Mouse (Mus musculus): ENCODE results near the gene Ddx54. TPM values are rescaled to one million over a fixed set of nuclear protein-coding genes. Genes with fewer than 3 reads are reported as not detected.

The Ddx54 gene
- total and polyA plus RNA-seq, 2 experiments from 2014 or later: 32.6 to 36.2 TPM

DNA sequence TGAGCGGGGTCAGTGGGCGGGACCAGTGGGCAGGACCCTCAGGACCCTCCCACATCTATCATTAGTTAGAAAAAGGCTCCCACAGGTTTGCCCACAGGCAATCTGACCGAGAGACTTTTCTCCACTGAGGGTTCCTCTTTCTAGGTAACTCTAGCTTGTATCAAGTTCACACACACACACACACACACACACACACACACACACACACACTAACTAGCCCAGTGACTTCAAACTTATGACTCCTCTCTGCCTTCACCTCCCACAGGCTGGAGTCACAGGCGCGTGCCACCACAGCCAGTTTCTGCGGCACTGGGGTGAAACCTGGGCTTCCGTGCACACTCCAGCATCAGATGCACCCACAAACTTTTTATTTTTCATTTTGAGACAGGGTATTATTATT, 56.2 kb downstream of the Ddx54 start:
- no peaks in the 10 kb centered on the region for H3K9me3 ChIP-seq (ENCODE audit: low read length)
- no peak overlapping the region for H3K9ac ChIP-seq (replicated peaks; ENCODE audit: low read length, poor library complexity, severe bottlenecking)
- 70% methylated on average over 7 of the region's 7 CpGs for WGBS
- DNase-seq (ENCODE audit: low spot score): no peak
- H3K4me3 ChIP-seq (ENCODE audit: low read depth, low read length): no peak overlapping the region
- no peak overlapping the region for H3K4me2 ChIP-seq (ENCODE audit: low read depth, low read length, poor library complexity, severe bottlenecking)
- no peaks in the 10 kb centered on the region for H3K4me1 ChIP-seq (ENCODE audit: insufficient read depth, low read length)
- no peaks in the 10 kb centered on the region; the same call in 1 of the 2 replicates for H3K27me3 ChIP-seq (ENCODE audit: insufficient read depth, low read length)
- H3K36me3 ChIP-seq (ENCODE audit: insufficient read depth, low read length): no peaks in the 10 kb centered on the region
- ATAC-seq (ENCODE audit: low FRiP score): no peak
- no peak overlapping the region for H3K27ac ChIP-seq (ENCODE audit: low read depth, low read length)
- TF ChIP-seq CTCF (IDR thresholded peaks at IDR 0.05): no peak

DNA sequence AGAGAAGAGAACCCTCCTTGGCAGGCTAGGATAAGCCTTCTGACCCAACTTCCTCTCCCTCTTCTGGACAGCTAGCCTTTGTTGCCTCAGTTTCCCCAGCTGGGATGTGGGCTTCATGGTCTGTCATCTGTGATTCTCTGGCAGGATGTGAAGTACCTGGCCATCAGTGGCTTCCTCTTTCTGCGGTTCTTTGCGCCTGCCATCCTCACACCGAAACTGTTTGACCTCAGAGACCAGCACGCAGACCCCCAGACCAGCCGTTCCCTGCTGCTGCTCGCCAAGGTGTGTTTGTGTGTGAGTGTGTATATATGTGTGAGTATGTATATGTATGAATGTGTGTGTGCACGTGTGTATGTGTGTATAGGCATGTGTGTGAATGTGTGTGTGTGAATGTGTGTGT, 57.6 kb downstream of the Ddx54 start:
- H3K27me3 ChIP-seq (ENCODE audit: insufficient read depth, low read length): no peaks in the 10 kb centered on the region; the same call in 1 of the 2 replicates
- WGBS: 85% methylated on average over 7 of the region's 7 CpGs

DNA sequence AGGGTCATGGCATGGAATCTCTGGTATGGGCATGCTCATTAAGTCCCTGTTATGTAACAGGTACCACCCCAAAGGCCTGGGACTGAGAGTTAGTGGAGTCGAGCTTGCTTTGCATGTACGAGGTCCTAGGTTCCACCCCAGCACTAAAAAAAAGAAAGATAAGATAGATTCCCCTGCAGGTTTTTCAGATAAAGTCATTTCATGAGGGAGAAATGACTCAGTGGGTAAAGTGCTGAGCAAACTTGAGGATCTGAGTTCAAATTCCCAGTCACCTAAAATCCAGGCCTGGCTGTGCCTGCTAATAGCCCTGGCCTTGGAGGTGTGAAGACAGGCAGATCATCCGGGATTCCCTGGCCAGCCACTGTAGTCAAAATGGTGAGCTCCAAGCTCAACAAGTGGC, 59.3 kb downstream of the Ddx54 start:
- no peak for TF ChIP-seq CTCF (IDR thresholded peaks at IDR 0.05)
- DNase-seq (ENCODE audit: low spot score) (no peak), ATAC-seq (ENCODE audit: low FRiP score) (no peak)
- no peak overlapping the region for H3K4me2 ChIP-seq (ENCODE audit: low read depth, low read length, poor library complexity, severe bottlenecking)
- no peak overlapping the region for H3K9ac ChIP-seq (replicated peaks; ENCODE audit: low read length, poor library complexity, severe bottlenecking)
- no peak overlapping the region for H3K4me3 ChIP-seq (ENCODE audit: low read depth, low read length)
- 87% methylated on average over 3 of the region's 3 CpGs for WGBS
- H3K36me3 ChIP-seq (ENCODE audit: insufficient read depth, low read length): no peaks in the 10 kb centered on the region
- H3K27me3 ChIP-seq (ENCODE audit: insufficient read depth, low read length): no peaks in the 10 kb centered on the region
- no peak overlapping the region for H3K27ac ChIP-seq (ENCODE audit: low read depth, low read length)
- H3K4me1 ChIP-seq (ENCODE audit: insufficient read depth, low read length): no peaks in the 10 kb centered on the region
- H3K9me3 ChIP-seq (ENCODE audit: low read length): no peaks in the 10 kb centered on the region

More for the DNA sequence above, 57.6 kb downstream of the Ddx54 start:
- H3K27ac ChIP-seq (ENCODE audit: low read depth, low read length): no peak overlapping the region
- H3K4me2 ChIP-seq (ENCODE audit: low read depth, low read length, poor library complexity, severe bottlenecking): no peak overlapping the region
- no peaks in the 10 kb centered on the region for H3K4me1 ChIP-seq (ENCODE audit: insufficient read depth, low read length)
- no peak for DNase-seq (ENCODE audit: low spot score)
- no peak for ATAC-seq (ENCODE audit: low FRiP score)
- no peak for TF ChIP-seq CTCF (IDR thresholded peaks at IDR 0.05)
- no peak overlapping the region for H3K4me3 ChIP-seq (ENCODE audit: low read depth, low read length)
- H3K36me3 ChIP-seq (ENCODE audit: insufficient read depth, low read length): no peaks in the 10 kb centered on the region
- H3K9ac ChIP-seq (replicated peaks; ENCODE audit: low read length, poor library complexity, severe bottlenecking): no peak overlapping the region
- H3K9me3 ChIP-seq (ENCODE audit: low read length): no peaks in the 10 kb centered on the region

DNA sequence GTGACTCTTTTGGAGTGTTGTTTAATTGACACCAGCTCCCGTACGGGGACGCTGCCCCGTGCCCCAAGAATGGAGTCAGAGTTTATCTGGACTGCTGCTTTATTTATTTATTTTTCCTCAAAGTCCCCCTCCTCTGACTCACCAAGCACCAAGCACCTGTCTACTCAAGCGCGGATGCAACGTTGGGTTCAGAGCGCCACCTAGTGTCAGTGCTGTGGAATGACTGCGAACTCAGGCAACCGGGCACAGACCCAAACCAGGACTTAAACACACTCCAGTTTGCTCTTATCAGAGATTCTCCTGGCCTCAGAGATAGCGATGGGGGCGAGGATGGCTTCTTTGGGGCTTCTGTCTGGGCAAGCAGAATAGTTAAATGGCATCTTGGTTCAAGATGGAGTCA, 61.1 kb downstream of the Ddx54 start:
- DNase-seq (ENCODE audit: low spot score) (peak; percentile 70), ATAC-seq (ENCODE audit: low FRiP score) (no peak)
- no peak overlapping the region for H3K4me2 ChIP-seq (ENCODE audit: low read depth, low read length, poor library complexity, severe bottlenecking)
- 9% methylated on average over 12 of the region's 12 CpGs for WGBS
- no peak overlapping the region for H3K4me3 ChIP-seq (ENCODE audit: low read depth, low read length)
- peak; percentile 97 for TF ChIP-seq CTCF (IDR thresholded peaks at IDR 0.05)
- H3K36me3 ChIP-seq (ENCODE audit: insufficient read depth, low read length): no peaks in the 10 kb centered on the region
- no peaks in the 10 kb centered on the region for H3K9me3 ChIP-seq (ENCODE audit: low read length)
- H3K9ac ChIP-seq (replicated peaks; ENCODE audit: low read length, poor library complexity, severe bottlenecking): no peak overlapping the region
- no peaks in the 10 kb centered on the region for H3K4me1 ChIP-seq (ENCODE audit: insufficient read depth, low read length)
- no peaks in the 10 kb centered on the region for H3K27me3 ChIP-seq (ENCODE audit: insufficient read depth, low read length)
- H3K27ac ChIP-seq (ENCODE audit: low read depth, low read length): no peak overlapping the region

DNA sequence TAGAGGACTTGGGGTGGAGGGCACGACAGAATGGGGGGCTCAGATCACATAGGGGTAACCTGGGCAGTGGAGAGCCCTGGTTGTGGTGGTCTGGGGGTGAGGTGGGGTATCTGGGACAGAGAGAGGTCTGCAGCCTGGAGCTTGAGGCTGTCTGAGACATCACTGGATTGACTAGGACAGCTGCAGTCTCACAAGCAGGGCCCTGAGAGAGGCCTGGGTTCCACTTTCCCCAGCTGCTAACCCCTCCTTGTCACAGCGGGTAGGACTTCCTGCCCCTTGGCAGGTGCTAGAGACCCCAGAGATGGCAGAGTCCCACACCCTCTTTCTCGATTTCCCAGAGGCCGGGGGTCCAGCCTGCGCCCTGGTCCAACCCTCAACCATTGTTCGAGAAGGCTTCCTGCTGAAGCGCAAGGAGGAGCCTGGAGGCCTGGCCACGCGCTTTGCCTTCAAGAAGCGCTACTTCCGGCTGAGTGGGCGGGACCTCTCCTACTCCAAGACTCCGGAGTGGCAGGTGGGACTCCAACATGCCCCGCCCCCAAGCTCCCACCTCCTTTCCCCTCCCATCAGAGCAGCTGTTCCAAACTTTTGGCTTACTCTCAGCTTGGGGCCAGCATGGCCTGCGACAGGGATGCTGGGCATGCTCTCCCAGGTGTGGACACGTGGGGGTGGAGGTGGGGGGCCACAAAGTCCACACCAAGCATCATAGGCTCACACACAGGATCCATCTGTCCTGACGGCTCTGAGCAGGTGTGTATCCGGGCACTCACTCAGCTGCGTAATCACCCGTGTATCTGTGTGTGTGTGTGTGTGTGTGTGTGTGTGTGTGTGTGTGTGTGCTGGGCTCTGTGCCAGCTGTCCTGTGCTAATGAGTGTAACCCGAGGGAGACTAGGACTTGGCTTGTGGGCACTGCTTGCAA, 61.9 kb downstream of the Ddx54 start:
- H3K27ac ChIP-seq (ENCODE audit: low read depth, low read length): no peak overlapping the region
- no peak overlapping the region for H3K4me3 ChIP-seq (ENCODE audit: low read depth, low read length)
- H3K9ac ChIP-seq (replicated peaks; ENCODE audit: low read length, poor library complexity, severe bottlenecking): no peak overlapping the region; the same call in 1 of the 2 replicates
- no peak for TF ChIP-seq CTCF (IDR thresholded peaks at IDR 0.05)
- peak; percentile 65 for DNase-seq (ENCODE audit: low spot score)
- no peak for ATAC-seq (ENCODE audit: low FRiP score)
- H3K36me3 ChIP-seq (ENCODE audit: insufficient read depth, low read length): no peaks in the 10 kb centered on the region; the same call in 1 of the 2 replicates
- no peaks in the 10 kb centered on the region for H3K9me3 ChIP-seq (ENCODE audit: low read length)
- H3K4me1 ChIP-seq (ENCODE audit: insufficient read depth, low read length): 0 out of 2 replicates have a peak, but pooled peaks cover 2% of the 10 kb centered on the region
- no peak overlapping the region for H3K4me2 ChIP-seq (ENCODE audit: low read depth, low read length, poor library complexity, severe bottlenecking)
- no peaks in the 10 kb centered on the region for H3K27me3 ChIP-seq (ENCODE audit: insufficient read depth, low read length)
- WGBS: 28% methylated on average over 21 of the region's 21 CpGs

DNA sequence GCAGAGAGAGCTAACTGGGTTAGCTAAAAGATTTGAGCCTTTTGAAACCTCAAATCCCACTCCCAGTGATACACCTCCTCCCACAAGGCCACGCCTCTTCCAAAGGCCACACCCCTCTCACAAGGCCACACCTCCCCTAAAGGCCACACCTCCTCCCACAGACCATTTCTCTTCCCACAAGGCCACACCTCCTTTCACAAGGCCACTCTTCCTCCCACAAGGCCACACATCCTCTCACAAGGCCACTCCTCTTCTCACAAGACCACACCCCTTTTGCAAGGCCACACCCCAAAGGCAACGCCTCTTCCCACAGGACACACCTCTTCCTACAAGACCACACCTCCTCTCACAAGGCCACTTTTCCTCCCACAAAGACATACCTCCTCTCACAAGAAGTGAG, 65.0 kb downstream of the Ddx54 start:
- no peak overlapping the region for H3K4me2 ChIP-seq (ENCODE audit: low read depth, low read length, poor library complexity, severe bottlenecking)
- H3K4me1 ChIP-seq (ENCODE audit: insufficient read depth, low read length): 0 out of 2 replicates have a peak, but pooled peaks cover 5% of the 10 kb centered on the region
- no peak for TF ChIP-seq CTCF (IDR thresholded peaks at IDR 0.05)
- DNase-seq (ENCODE audit: low spot score) (peak; percentile 36), ATAC-seq (ENCODE audit: low FRiP score) (peak; percentile 7; the same call in 1 of the 2 replicates)
- WGBS: 34% methylated on average over 2 of the region's 2 CpGs
- no peak overlapping the region for H3K9ac ChIP-seq (replicated peaks; ENCODE audit: low read length, poor library complexity, severe bottlenecking)
- H3K4me3 ChIP-seq (ENCODE audit: low read depth, low read length): no peak overlapping the region
- H3K27ac ChIP-seq (ENCODE audit: low read depth, low read length): 0 out of 2 replicates have a peak overlapping the region, but pooled peaks have one; percentile 1
- no peaks in the 10 kb centered on the region for H3K27me3 ChIP-seq (ENCODE audit: insufficient read depth, low read length)
- peaks cover 10% of the 10 kb centered on the region for H3K36me3 ChIP-seq (ENCODE audit: insufficient read depth, low read length)
- no peaks in the 10 kb centered on the region for H3K9me3 ChIP-seq (ENCODE audit: low read length)

Other genes with a start within 250 kb of the Ddx54 start
- gene Lhx5, start 181.0 kb upstream of the Ddx54 start, total RNA-seq (2014; rRNA removed): 27.0 and 30.3 TPM in 2 replicates
- gene Lhx5, start 181.0 kb upstream of the Ddx54 start, polyA plus RNA-seq (2015; fragmentation: Nextera tagmentation; extraction: Ambion mirVana): 13.9 and 14.7 TPM in 2 replicates
- gene Sdsl, start 139.9 kb upstream of the Ddx54 start, total RNA-seq (2014; rRNA removed): 3.4 and 4.4 TPM in 2 replicates
- gene Sdsl, start 139.9 kb upstream of the Ddx54 start, polyA plus RNA-seq (2015; fragmentation: Nextera tagmentation; extraction: Ambion mirVana): 5.8 and 6.0 TPM in 2 replicates
- gene Sds, start 136.2 kb upstream of the Ddx54 start, total RNA-seq (2014; rRNA removed): not detected in 2 replicates
- 0.17 and 0.23 TPM in 2 replicates for gene Sds, start 136.2 kb upstream of the Ddx54 start, polyA plus RNA-seq (2015; fragmentation: Nextera tagmentation; extraction: Ambion mirVana)
- gene Plbd2, start 109.1 kb upstream of the Ddx54 start, total RNA-seq (2014; rRNA removed): 26.7 and 27.9 TPM in 2 replicates
- gene Plbd2, start 109.1 kb upstream of the Ddx54 start, polyA plus RNA-seq (2015; fragmentation: Nextera tagmentation; extraction: Ambion mirVana): 49.9 and 52.9 TPM in 2 replicates
- gene Slc8b1, start 101.6 kb upstream of the Ddx54 start, total RNA-seq (2014; rRNA removed): 1.9 and 2.1 TPM in 2 replicates
- 2.5 and 2.7 TPM in 2 replicates for gene Slc8b1, start 101.6 kb upstream of the Ddx54 start, polyA plus RNA-seq (2015; fragmentation: Nextera tagmentation; extraction: Ambion mirVana)
- 11.6 and 25.3 TPM in 2 replicates for gene Tpcn1, start 24.1 kb upstream of the Ddx54 start, total RNA-seq (2014; rRNA removed)
- gene Tpcn1, start 24.1 kb upstream of the Ddx54 start, polyA plus RNA-seq (2015; fragmentation: Nextera tagmentation; extraction: Ambion mirVana): 9.3 and 9.4 TPM in 2 replicates
- gene Iqcd, start 23.7 kb upstream of the Ddx54 start, total RNA-seq (2014; rRNA removed): 0.94 and 1.3 TPM in 2 replicates
- 0.86 and 1.5 TPM in 2 replicates for gene Iqcd, start 23.7 kb upstream of the Ddx54 start, polyA plus RNA-seq (2015; fragmentation: Nextera tagmentation; extraction: Ambion mirVana)
- gene Rita1, start 150 bp upstream of the Ddx54 start, total RNA-seq (2014; rRNA removed): 32.3 and 43.6 TPM in 2 replicates
- 31.4 and 33.9 TPM in 2 replicates for gene Rita1, start 150 bp upstream of the Ddx54 start, polyA plus RNA-seq (2015; fragmentation: Nextera tagmentation; extraction: Ambion mirVana)
- gene Cfap73, start 21.5 kb downstream of the Ddx54 start, total RNA-seq (2014; rRNA removed): 0.38 and 0.60 TPM in 2 replicates
- gene Cfap73, start 21.5 kb downstream of the Ddx54 start, polyA plus RNA-seq (2015; fragmentation: Nextera tagmentation; extraction: Ambion mirVana): 0.62 and 0.74 TPM in 2 replicates
- gene Rasal1, start 36.1 kb downstream of the Ddx54 start, total RNA-seq (2014; rRNA removed): 18.1 and 24.7 TPM in 2 replicates
- gene Rasal1, start 36.1 kb downstream of the Ddx54 start, polyA plus RNA-seq (2015; fragmentation: Nextera tagmentation; extraction: Ambion mirVana): 8.2 and 9.9 TPM in 2 replicates
- gene Dtx1, start 99.2 kb downstream of the Ddx54 start, total RNA-seq (2014; rRNA removed): 240 and 242 TPM in 2 replicates
- 63.0 and 67.9 TPM in 2 replicates for gene Dtx1, start 99.2 kb downstream of the Ddx54 start, polyA plus RNA-seq (2015; fragmentation: Nextera tagmentation; extraction: Ambion mirVana)
- gene Oas2, start 137.1 kb downstream of the Ddx54 start, total RNA-seq (2014; rRNA removed): 0.27 and 1.4 TPM in 2 replicates
- 0.31 and 0.37 TPM in 2 replicates for gene Oas2, start 137.1 kb downstream of the Ddx54 start, polyA plus RNA-seq (2015; fragmentation: Nextera tagmentation; extraction: Ambion mirVana)
- 0.80 and 1.3 TPM in 2 replicates for gene Oas3, start 164.9 kb downstream of the Ddx54 start, total RNA-seq (2014; rRNA removed)
- gene Oas3, start 164.9 kb downstream of the Ddx54 start, polyA plus RNA-seq (2015; fragmentation: Nextera tagmentation; extraction: Ambion mirVana): 0.54 and 0.57 TPM in 2 replicates
- gene Oas1e, start 182.8 kb downstream of the Ddx54 start, total RNA-seq (2014; rRNA removed): 0.28 and 1.0 TPM in 2 replicates
- 0.49 and 0.68 TPM in 2 replicates for gene Oas1e, start 182.8 kb downstream of the Ddx54 start, polyA plus RNA-seq (2015; fragmentation: Nextera tagmentation; extraction: Ambion mirVana)
- gene Oas1c, start 199.8 kb downstream of the Ddx54 start, total RNA-seq (2014; rRNA removed): 0.71 and 0.99 TPM in 2 replicates
- 0.59 and 0.62 TPM in 2 replicates for gene Oas1c, start 199.8 kb downstream of the Ddx54 start, polyA plus RNA-seq (2015; fragmentation: Nextera tagmentation; extraction: Ambion mirVana)
- not detected in 2 replicates for gene Oas1f, start 234.6 kb downstream of the Ddx54 start, total RNA-seq (2014; rRNA removed)
- not detected in 2 replicates for gene Oas1f, start 234.6 kb downstream of the Ddx54 start, polyA plus RNA-seq (2015; fragmentation: Nextera tagmentation; extraction: Ambion mirVana)
- not detected in 2 replicates for gene Oas1h, start 248.7 kb downstream of the Ddx54 start, total RNA-seq (2014; rRNA removed)
- not detected in 2 replicates for gene Oas1h, start 248.7 kb downstream of the Ddx54 start, polyA plus RNA-seq (2015; fragmentation: Nextera tagmentation; extraction: Ambion mirVana)